Mouse (Mus musculus) spleen, embryonic (tissue): ENCODE results near the gene Gja10.

Experiments
- CTCF ChIA-PET: fragments of 350-600 bp; sonication (Branson Sonifier 250); formaldehyde crosslinking; loops from one replicate; lab custom pipeline; 2022; lab: Charles Lee

Gja10 gene

DNA sequence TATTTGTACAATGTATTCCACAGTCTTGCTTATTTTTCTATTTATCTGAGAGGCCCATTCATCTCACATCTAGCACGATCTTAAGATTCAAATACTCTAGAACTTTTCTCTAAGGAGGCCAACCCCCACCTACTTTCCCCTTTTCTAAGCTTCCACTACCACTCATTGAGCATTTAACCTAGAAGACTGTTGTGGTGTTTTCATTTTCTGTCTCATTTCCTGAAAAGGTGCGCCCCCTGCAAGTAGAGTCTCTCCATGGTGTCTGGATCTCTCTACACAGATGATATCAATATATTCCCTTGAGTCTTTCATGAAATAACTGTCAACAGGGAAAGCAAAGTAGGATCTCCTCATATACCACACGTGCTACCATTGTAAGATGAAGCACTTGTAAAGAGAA, at the start of gene Gja10:
TSS of gene Gja10 (minus strand) at position 101 of the 400 bp plus-strand sequence.
- CTCF ChIA-PET = no interaction called here

DNA sequence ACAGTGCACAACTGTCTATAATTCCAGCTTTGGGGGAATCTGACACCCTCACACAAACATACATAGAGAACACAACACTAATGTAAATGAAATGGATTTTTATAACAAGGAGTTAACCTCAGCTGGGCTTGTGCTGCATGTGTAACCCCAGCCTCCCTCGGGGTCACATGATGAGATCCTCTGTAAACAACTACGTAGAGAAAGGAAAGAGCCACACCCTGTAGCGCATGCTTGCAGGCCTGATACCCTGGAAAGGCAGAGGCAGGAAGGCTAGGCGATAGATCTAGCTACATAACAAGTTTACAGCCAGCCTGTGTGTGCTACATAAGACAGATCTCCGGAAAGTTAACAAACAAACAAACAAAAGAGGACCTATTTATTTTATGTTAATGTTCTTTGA, 49.1 kb upstream of the Gja10 start:
- CTCF ChIA-PET = no interaction called here

DNA sequence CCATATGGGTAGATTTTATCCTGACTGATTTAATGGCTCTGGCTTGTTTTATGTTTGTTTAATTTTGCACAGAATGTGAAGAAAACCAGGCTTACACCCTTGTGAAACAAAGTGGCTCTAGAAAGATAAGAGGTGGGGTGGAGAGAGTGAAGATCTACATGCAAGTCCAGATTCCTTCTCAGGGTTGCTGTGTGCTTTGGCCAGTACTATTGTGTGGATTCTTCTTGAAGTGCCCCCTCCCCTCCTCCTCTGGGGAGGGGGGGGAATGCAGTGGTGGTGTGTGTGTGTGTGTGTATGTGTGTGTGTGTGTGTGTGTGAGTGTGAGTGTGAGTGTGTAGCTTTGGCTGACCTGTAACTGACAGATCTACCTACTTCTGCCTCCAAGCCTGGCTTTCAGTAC, 19.1 kb upstream of the Gja10 start:
- CTCF ChIA-PET = interaction anchor here (0.7 kb wide), 1 partner anchor 81 kb away, joined by 3 read pairs; no protein-coding TSS in a partner anchor

DNA sequence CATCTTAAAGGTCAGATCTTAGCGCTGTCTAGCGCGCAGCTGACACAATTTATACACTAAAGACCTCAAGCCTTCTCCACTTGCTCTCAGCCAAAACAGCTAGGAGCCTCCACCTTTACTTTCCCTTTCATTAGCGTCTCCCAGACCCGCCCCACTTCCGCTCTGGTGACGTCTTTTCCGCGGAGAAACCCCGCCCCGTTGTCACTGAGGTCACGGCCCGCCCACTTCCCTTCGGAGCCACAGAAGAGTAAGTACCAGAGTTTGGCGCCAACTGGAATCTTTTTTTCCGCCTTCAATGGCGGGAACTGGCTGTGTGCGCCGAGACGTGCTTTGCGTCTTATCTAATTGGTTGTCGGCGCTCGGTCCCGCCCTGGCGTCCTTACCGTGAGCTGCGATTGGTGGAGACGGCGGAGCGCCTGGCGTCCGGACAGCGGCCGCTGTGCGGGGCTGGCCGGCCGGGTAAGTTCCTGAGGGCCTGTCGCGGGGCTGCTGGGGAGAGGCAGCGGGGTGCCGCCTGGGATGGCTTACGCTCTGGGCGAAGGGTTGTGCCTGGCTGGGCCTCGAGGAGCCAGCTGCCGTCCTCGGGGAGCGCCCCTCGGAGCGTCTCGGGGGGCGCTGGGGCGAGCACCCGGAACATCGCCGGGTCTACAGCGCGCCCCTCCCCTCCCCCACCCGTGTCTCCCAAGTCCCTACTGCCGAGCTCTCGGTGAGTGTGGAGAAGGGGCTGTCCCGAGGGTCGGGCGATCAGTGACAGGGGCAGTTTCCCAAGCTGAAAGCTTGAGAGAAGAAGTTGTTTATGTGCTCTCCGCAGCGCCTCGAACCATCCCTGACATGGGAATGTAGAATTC, 12.7 kb upstream of the Gja10 start, which contains the start of gene Casp8ap2:
TSS of gene Casp8ap2 (plus strand) at position 418 of the 848 bp plus-strand sequence.
- CTCF ChIA-PET = interaction anchor here (0.7 kb wide), 1 partner anchor 563 kb away, joined by 3 read pairs; no protein-coding TSS in a partner anchor

DNA sequence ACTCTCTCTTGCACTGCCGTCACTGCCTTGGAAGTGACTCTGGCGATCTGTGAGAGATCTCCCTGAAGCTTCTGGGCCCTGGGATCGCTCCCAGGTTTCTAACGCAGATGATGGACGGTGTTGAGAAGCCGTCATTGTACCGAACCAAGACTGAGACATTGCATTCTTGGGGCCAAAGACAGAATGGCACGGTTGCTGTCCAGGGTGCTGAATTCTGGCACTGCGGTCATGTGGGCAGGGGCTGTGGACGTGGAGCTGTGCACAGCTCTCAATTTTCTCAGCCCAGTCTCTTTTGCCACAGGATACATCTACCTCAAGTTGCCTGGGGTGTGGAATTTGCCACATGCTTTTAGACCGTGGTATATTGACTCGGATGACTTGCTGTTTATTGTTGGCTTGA, 1.4 kb downstream of the Gja10 start:
- CTCF ChIA-PET = no interaction called here

DNA sequence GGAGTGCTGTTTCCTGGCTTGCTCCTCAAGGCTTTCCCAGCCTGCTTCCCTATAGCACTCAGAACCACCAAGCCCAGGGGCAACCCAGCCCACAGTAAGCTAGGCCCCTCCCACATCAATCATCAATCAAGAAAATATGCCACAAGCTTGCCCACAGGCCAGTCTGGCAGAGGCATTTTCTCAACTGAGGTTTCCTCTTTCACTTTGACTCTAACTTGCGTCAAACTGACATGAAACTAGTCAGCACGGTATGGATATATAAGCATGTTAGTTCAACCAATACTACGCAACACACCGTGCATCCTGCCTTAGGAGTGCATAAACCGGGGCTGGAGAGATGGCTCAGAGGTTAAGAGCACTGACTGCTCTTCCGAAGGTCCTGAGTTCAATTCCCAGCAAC, 14.3 kb downstream of the Gja10 start:
- CTCF ChIA-PET = interaction anchor here (0.5 kb wide), 1 partner anchor 14 kb away, joined by 3 read pairs; no protein-coding TSS in a partner anchor

DNA sequence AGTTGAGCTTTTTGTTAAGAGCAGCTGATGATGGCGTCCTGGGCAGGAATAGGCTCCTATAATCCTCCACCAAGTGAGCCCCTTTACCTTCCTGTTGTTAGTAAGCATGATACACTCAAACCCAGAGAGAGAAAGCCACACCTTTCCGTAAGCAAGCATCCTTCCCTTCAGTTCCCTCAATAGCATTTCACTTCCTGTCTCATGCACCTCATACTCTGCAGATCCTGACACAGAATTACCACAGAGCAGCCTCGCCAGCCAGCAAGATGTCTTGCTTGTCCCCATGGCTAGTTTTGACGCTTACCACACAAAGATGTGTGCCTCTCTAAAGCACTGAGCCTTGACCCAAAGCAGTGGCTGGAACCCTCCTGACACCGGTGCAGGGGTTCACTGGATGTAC, 15.0 kb downstream of the Gja10 start:
- CTCF ChIA-PET = interaction anchor here (1.1 kb wide), 1 partner anchor 30 kb away, joined by 7 read pairs; no protein-coding TSS in a partner anchor

DNA sequence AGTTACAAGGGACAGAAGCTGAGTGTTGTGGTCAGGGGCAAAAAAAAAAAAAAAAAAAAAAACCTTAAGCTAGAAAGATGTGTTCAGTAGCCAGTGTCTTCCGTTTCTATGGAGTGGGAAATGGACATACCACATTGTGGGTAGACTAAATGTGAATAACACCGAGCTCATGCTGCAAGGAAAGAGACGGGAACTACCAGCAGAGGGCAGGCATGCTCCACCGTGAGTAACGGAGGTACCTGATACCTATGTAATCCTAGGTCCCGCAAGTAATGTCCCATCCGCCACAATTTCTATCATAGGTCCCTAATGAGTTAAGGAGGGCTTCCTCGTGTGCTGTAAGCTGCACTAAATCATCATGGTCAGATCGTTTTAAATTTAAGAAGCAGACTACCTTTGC, 16.0 kb downstream of the Gja10 start:
- CTCF ChIA-PET = interaction anchor here (0.6 to 1.1 kb wide), 7 partner anchors 31 to 705 kb away, joined by 3 to 10 read pairs (median 6); no protein-coding TSS in a partner anchor

DNA sequence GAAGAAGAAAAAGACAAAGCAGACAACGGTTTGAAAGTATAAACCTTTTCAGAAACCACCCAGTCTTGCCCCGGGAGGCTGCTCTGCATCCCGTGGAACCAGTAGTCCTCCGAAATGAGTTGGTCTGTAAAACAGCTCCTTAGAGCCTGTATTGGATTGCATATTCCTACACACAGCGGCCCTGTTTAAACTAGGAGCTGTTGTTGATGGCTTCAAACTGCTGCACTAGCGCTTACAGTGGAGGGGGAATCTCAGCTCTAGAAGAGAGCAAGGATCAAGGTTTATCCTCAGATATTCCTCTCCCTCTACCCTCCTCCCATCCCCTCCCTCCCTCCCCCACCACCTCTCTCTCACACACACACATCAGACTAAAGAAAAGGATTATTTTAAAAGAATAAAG, 18.4 kb downstream of the Gja10 start:
- CTCF ChIA-PET = no interaction called here

DNA sequence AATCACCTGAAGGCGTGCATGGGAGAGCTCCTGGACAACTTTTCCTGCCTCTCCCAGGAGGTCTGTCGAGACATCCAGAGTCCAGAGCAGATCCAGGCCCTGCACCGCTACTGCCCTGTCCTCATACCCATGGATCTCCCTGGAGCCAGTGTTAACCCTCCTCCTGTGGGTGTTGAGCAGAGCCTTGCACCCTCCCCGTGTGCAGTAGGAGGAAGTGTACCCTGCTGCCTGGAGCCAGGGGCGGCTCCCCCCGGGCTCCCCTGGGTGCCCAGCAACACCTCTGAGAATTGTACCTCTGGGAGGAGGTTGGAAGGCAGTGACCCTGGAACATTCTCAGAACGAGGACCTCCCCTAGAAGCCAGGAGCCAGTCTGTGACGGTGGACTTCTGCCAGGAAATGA, 22.7 kb downstream of the Gja10 start:
- CTCF ChIA-PET = interaction anchor here (0.6 kb wide), 1 partner anchor 328 kb away, joined by 5 read pairs; no protein-coding TSS in a partner anchor

DNA sequence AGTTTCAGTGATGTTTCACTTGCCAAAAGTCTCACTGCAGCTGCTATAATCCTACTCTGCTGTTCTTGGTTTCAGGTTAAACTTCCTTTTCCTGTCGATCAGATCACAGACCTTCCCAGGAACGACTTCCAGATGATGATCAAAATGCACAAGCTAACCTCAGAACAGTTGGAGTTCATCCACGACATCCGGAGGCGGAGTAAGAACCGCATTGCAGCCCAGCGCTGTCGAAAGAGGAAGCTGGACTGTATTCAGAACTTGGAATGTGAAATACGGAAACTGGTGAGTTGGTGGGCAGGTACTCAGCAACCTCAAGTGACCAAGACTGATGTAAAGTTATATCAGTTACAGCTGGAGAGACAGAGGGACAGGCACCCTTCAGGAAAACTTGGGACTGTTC, 27.4 kb downstream of the Gja10 start:
- CTCF ChIA-PET = no interaction called here

DNA sequence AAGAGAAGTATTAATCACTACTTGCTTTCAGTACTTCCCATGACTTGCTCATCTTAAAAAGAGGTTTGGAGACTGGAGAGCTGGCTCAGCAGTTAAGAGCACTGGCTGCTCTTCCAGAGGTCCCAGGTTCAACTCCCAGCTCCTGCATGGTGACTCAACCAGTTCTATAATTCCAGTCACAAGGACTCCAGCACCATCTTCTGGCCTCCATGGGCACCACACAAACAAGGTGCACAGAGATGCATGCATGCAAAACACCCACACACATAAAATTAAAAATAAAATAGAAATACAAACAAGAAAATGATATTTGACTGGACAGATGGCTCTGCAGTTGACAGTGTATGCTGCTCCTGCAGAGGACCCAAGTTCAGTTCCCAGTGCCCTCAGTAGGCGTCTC, 28.0 kb downstream of the Gja10 start:
- CTCF ChIA-PET = no interaction called here

DNA sequence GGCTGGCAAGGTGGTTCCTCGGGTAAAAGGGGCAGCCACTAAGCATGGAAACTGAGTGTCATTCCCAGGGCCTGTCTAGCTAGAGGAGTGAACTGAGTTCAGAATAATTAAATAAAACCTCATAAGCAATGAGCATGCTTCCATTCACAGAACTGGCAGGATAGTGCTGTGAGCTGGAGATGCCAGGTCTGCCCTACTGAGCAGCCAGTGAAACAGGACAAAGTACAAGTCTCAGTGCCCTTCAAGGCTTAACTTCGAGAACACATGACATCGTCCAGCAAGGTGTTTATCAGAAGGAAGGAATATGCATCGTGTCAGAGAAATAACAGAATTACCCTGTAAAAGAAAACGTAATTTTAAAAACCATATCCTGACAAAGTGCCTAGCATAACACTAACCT, 29.0 kb downstream of the Gja10 start:
- CTCF ChIA-PET = interaction anchor here (0.7 to 1.8 kb wide), 4 partner anchors 10 to 517 kb away, joined by 3 to 5 read pairs (median 4); no protein-coding TSS in a partner anchor

DNA sequence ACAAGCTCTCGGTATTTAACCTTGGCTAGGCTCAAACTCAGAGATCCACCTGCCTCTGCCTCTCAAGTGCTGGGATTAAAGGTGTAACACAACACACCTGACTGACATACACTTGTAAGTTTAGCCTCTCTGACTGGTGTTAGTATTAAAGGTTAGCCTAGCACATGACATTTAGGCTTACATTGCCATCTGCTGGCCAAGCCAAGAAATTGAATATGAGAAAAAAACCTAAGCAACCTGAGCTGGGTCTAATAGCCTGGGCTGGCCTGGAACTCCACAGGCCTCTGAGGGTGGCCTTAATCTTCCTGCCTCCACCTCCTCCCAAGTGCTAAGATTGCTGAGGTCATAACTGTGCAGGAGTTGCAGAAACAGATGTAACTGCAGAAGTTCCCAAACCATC, 30.4 kb downstream of the Gja10 start:
- CTCF ChIA-PET = interaction anchor here (0.6 to 1.8 kb wide), 2 partner anchors 8 to 21 kb away, joined by 4 to 5 read pairs; no protein-coding TSS in a partner anchor

DNA sequence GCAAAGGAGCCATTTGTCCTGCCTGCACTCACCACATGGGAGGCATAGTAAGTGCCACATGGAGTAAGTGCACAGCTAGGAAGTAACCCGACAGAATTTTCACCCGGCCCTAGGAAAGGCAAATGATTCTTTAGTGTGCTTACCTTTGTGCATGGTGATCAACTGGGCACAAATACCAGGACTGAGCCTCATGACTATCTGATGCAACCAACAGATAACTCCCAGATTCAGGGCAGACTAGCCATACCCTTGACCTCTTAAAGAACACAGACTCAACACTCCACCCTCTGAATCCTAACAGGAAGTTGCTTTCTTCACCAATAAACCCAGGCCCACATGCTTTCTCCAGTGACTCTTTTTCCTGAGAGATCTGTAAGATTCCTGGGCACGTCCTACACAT, 31.1 kb downstream of the Gja10 start:
- CTCF ChIA-PET = no interaction called here

DNA sequence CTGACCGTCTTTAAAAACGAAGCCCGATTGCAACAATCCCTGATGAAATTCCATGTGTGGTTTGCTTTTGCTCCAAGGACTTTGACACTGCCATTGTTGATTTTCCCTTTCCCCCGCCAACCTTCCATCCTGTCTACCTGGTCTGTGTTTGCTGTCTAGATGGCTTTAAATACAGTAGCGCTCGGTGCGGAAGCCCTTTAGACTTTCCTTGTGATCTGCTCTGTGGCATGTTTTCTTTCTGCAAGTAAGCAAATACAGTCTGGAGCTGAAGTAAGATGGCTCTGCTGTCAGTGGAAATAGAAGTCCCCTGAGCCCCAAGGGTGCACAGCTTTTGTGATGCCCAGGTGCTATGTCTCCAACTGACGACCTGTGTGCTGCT, 31.6 kb downstream of the Gja10 start:
- CTCF ChIA-PET = interaction anchor here (0.6 kb wide), 1 partner anchor 323 kb away, joined by 3 read pairs; no protein-coding TSS in a partner anchor

DNA sequence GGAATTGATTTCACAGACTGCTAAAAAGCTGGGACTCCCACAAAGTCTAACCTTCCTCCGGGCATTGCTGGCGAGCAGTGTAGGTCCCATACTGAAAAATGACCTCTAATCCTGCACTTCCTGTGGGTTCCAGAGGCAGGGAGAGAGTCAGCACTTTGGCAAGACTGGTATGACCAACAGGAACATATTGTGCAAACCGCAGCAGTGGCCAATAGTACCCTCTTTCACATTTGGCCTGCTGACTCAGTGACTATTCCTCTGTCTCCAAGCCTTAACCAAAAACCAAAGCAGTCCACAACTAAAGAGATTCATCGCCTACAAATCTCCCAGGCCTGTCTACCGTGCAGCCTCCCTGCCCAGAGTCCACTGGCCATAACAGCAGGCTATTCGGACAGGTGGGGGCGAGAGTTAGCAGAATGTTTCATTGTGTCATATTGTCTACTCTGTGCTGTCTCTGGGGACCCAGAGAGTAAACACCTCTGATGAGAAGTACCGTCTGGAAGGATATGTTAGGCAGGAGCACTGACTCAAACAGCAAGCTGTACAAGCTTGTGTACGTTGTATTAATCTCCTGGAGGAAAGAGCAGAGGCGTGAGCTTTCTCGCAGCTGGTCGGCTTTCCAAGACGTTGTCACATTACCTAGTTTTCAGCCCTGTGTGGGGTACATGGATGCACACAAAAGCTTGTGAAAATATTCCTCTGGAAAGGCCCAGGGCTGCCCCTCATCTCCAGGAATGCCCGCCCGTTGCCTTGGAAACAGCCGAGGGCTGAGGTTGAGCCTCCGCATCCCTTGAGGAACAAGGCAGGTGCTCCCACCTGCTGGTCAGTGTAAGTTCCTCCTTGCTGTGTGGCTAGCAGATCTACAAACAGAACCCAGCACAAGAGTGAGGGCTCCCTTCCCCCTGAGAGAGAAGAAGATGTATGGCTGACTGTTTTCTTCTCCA, 32.3 kb downstream of the Gja10 start:
- CTCF ChIA-PET = interaction anchor here (0.6 kb wide), 1 partner anchor 322 kb away, joined by 3 read pairs; no protein-coding TSS in a partner anchor

DNA sequence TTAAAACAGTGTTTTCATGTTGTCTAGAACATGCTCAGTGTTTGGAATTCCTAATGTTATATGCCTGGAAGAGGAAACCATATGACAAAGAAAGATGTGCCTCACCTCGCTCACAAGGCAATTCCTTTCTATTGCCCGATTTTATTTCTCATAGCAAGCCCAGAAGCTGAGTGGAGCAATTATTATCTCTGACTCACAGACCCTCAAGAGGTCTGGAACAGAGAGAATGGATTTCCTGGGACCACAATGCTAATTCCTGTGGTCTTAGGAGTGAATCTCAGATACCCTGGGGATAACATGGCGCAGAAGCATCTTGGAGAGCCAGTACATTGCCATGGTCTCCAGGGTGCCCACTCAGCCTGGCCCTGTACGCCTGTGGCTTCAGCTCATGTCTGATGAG, 33.5 kb downstream of the Gja10 start:
- CTCF ChIA-PET = no interaction called here

DNA sequence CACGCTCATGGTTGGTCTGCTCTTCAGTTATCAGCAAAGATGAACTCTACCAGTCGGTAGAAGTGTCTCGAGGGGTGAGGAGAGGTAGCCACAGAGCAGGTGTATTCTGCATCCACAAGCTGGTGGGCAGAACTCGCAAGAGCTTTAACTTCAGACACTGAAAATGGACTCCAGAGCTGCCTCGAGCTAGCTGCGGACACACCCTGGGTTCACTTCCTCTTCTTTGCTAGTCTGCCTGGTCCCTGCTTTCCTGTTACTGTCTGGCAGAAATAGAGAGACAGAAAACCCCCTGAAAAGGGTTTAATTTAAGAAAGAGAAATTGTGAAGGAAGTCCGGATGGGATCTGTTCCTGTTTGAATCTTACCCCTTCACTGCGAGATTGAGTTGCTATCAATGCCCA, 37.6 kb downstream of the Gja10 start:
- CTCF ChIA-PET = no interaction called here

DNA sequence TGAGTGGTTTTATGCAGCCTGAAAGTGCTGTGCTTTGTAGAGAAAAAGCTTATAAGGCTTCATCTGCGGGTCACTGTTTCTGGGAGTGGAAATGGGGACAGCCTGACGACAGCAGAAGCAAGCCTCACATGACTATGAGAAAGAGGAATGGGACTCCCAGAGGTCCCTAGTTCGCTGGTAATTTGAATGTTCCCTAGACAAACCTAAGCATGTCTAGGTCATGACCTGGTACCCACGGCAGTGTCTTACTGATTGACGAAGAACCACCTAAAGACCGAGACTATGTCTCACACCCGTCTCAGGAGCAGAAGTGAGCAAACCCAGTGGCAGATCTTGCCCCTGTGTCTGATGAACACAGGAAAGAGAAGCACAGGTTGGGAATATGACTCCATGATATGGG, 38.1 kb downstream of the Gja10 start:
- CTCF ChIA-PET = interaction anchor here (1.5 kb wide), 1 partner anchor 9 kb away, joined by 4 read pairs; no protein-coding TSS in a partner anchor
